Mouse (Mus musculus) midbrain, embryonic 14.5 days (tissue): ENCODE results near the gene Plekhg3. TPM values are rescaled to one million over a fixed set of nuclear protein-coding genes. Genes with fewer than 3 reads are reported as not detected.

Experiments used
- ATAC-seq: fragments of 200-750 bp; cut with Nextera tagmentation; 2 replicates; pipeline ENCODE4 v1.8.0; 2017; ENCODE audit warnings: moderate number of reproducible peaks, moderate library complexity; ENCODE audit not compliant: low FRiP score, low TSS enrichment
- DNase-seq: peaks from one replicate; pipeline ENCODE4 v3.0.0-alpha.2; 2015
- H3K27ac ChIP-seq: fragments of 300-500 bp; sonication (generic); replicated peaks from 2 replicates; pipeline ENCODE4 v1.5.1; 2014; ENCODE audit warnings: mild to moderate bottlenecking, low read depth, low read length, moderate library complexity
- H3K27me3 ChIP-seq: fragments of 300-500 bp; sonication (generic); 2 replicates; pipeline ENCODE4 v1.6.1; 2014; ENCODE audit warnings: low read length, control low read depth, mixed read lengths; ENCODE audit not compliant: control insufficient read depth, insufficient read depth
- H3K36me3 ChIP-seq: fragments of 300-500 bp; sonication (generic); 2 replicates; pipeline ENCODE4 v1.6.1; 2014; ENCODE audit warnings: low read length, control low read depth; ENCODE audit not compliant: control insufficient read depth, insufficient read depth
- H3K4me1 ChIP-seq: fragments of 300-500 bp; sonication (generic); 2 replicates; pipeline ENCODE4 v1.6.1; 2014; ENCODE audit warnings: mild to moderate bottlenecking, antibody characterized with exemption, low read length, control low read depth; ENCODE audit not compliant: control insufficient read depth, insufficient read depth
- H3K4me2 ChIP-seq: fragments of 300-500 bp; sonication (generic); 2 replicates; pipeline ENCODE4 v1.6.1; 2014; ENCODE audit warnings: mild to moderate bottlenecking, low read length, moderate library complexity
- H3K4me3 ChIP-seq: fragments of 300-500 bp; sonication (generic); replicated peaks from 2 replicates; pipeline ENCODE4 v1.5.1; 2014; ENCODE audit warnings: low read depth, low read length
- H3K9ac ChIP-seq: fragments of 300-500 bp; sonication (generic); replicated peaks from 2 replicates; pipeline ENCODE4 v1.6.1; 2014; ENCODE audit warnings: mild to moderate bottlenecking, low read length, moderate library complexity
- H3K9me3 ChIP-seq: fragments of 300-500 bp; sonication (generic); 2 replicates; pipeline ENCODE4 v1.6.1; 2016; ENCODE audit warnings: low read length, control low read depth, mixed read lengths; ENCODE audit not compliant: control insufficient read depth
- WGBS: fragments of 180-500 bp; shearing (Covaris S2); extraction: QIAGEN DNeasy Blood & Tissue Kit; methylation state at CpG from one replicate; pipeline ENCODE4 v1.1.7; 2014; 5-methylcytosine and 5-hydroxymethylcytosine counted together
- microRNA-seq: library from miRNA; unstranded; fragments of <30 nt; microRNA quantifications from one replicate; pipeline ENCODE4, GENCODE M21; 2016
- polyA plus RNA-seq: library from polyadenylated mRNA; unstranded; fragments of >200 nt; fragmentation: Nextera tagmentation; extraction: Ambion mirVana; gene quantifications from 2 replicates; pipeline ENCODE4 v1.2.1, GENCODE M21; 2014

The Plekhg3 gene
- polyA plus RNA-seq, 1 experiment from 2014 or later: 1.1 TPM

DNA sequence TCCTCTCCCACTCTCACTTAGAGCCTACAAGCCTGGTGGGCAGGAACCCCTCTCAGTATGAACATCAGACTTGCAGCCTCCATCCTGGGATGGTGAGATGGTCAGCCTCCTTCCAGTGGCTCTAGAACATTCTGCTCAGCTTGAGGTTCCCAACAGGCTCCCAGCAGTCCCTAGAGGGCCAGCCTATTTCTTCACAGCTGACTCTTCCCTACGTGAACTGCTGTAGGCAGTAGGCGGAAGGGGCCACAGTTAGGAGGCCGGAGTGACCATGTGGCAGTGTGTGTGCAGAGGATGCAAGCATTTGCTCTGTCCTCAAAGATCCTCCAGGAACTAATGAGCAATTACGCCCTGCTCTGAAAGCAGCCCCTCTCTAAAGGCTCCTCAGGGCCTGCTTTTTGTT, 87.5 kb downstream of the Plekhg3 start:
- no peak overlapping the region for H3K4me2 ChIP-seq
- H3K4me3 ChIP-seq: no peak overlapping the region
- no peak overlapping the region; the same call in 1 of the 2 replicates for H3K27ac ChIP-seq
- H3K9ac ChIP-seq: no peak overlapping the region
- no peaks in the 10 kb centered on the region for H3K27me3 ChIP-seq
- DNase-seq (no peak), ATAC-seq (no peak)
- H3K4me1 ChIP-seq: no peaks in the 10 kb centered on the region
- no peaks in the 10 kb centered on the region for H3K36me3 ChIP-seq
- no peaks in the 10 kb centered on the region for H3K9me3 ChIP-seq
- 75% methylated on average over 4 of the region's 4 CpGs for WGBS

DNA sequence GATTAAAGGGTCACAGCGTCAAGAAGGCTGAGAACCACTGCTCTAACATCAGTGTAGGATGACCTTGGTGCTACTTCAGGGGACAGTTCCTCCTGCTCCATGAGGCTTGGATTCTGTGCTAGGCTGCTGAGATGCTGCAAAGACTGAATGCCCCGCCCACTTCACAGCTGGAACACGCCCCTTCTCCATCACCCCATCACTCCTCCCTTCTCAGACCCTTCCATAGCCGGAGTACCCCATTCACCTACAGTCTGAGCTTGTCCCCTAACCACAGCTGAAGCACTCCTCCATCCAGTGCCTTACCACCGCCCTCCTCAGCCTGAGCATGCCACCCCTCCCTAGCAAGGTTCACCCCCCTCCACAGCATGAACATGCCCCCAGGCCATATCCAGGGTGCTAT, 89.2 kb downstream of the Plekhg3 start:
- no peak for DNase-seq
- ATAC-seq: no peak
- Histone ChIP-seq H3K9ac (no peak overlapping the region), H3K27ac (no peak overlapping the region), H3K4me1 (no peaks in the 10 kb centered on the region), H3K4me2 (no peak overlapping the region), H3K4me3 (no peak overlapping the region), H3K27me3 (no peaks in the 10 kb centered on the region), H3K9me3 (no peaks in the 10 kb centered on the region), H3K36me3 (no peaks in the 10 kb centered on the region)
- WGBS: 59% methylated on average over 5 of the region's 5 CpGs

GRCm38 (mm10) chr12:76623374-76623773, 92.7 kb downstream of the Plekhg3 start:
- Histone ChIP-seq H3K9me3 (no peaks in the 10 kb centered on the region), H3K4me3 (no peak overlapping the region)
- 73% methylated on average over 6 of the region's 6 CpGs for whole genome bisulfite sequencing

More at GRCm38 (mm10) chr12:76623374-76623773, 92.7 kb downstream of the Plekhg3 start:
- ATAC-seq: no peak
- Histone ChIP-seq H3K36me3 (no peaks in the 10 kb centered on the region), H3K27me3 (no peaks in the 10 kb centered on the region), H3K4me2 (no peak overlapping the region), H3K27ac (no peak overlapping the region), H3K4me1 (no peaks in the 10 kb centered on the region), H3K9ac (no peak overlapping the region)
- no peak for DNase-seq

Small RNAs within 50 kb of the gene (microRNA-seq; reads per million reads assigned to microRNA genes)
- not detected for gene Mir5135

Other genes with a start within 250 kb of the Plekhg3 start
- gene Akap5, start 206.0 kb upstream of the Plekhg3 start, polyA plus RNA-seq: 8.7 and 8.8 TPM in 2 replicates
- 17.0 and 18.2 TPM in 2 replicates for gene Zbtb25, start 161.3 kb upstream of the Plekhg3 start, polyA plus RNA-seq
- gene Zbtb1, start 160.6 kb upstream of the Plekhg3 start, polyA plus RNA-seq: 3.2 and 4.2 TPM in 2 replicates
- 5.1 and 5.3 TPM in 2 replicates for gene Hspa2, start 126.7 kb upstream of the Plekhg3 start, polyA plus RNA-seq
- 0.34 and 0.50 TPM in 2 replicates for gene Ppp1r36, start 113.4 kb upstream of the Plekhg3 start, polyA plus RNA-seq
- 4.2 TPM in 2 replicates for gene Sptb, start 179.7 kb downstream of the Plekhg3 start, polyA plus RNA-seq
- 103 and 129 TPM in 2 replicates for gene Churc1, start 234.6 kb downstream of the Plekhg3 start, polyA plus RNA-seq
- 33.1 and 39.9 TPM in 2 replicates for gene Fntb, start 234.7 kb downstream of the Plekhg3 start, polyA plus RNA-seq